Mouse (Mus musculus) heart, embryonic 12.5 days (tissue): ENCODE measurements around the gene Lrrc42. TPM values are rescaled to one million over a fixed set of nuclear protein-coding genes. Genes with fewer than 3 reads are reported as not detected.
A peak's percentile ranks its signal among the peaks of the same experiment; 100 is the strongest.

Experiments used
- ATAC-seq: fragments of 200-750 bp; cut with Nextera tagmentation; 2 replicates; pipeline ENCODE4 v1.8.0; 2017; ENCODE audit warnings: moderate TSS enrichment, moderate library complexity; ENCODE audit not compliant: insufficient number of reproducible peaks, low FRiP score
- H3K27ac ChIP-seq: fragments of 300-500 bp; sonication (generic); 2 replicates; pipeline ENCODE4 v1.5.1; 2016; ENCODE audit warnings: mild to moderate bottlenecking, moderate library complexity; ENCODE audit not compliant: poor library complexity, severe bottlenecking
- H3K27me3 ChIP-seq: fragments of 300-500 bp; sonication (generic); replicated peaks from 2 replicates; pipeline ENCODE4 v1.6.1; 2016; ENCODE audit warnings: mild to moderate bottlenecking, moderate library complexity
- H3K36me3 ChIP-seq: fragments of 300-500 bp; sonication (generic); 2 replicates; pipeline ENCODE4 v1.6.1; 2016; ENCODE audit warnings: mild to moderate bottlenecking, moderate library complexity
- H3K4me1 ChIP-seq: fragments of 300-500 bp; sonication (generic); replicated peaks from 2 replicates; pipeline ENCODE4 v1.6.1; 2016; ENCODE audit warnings: mild to moderate bottlenecking
- H3K4me2 ChIP-seq: fragments of 300-500 bp; sonication (generic); 2 replicates; pipeline ENCODE4 v1.6.1; 2016; ENCODE audit warnings: mild to moderate bottlenecking, moderate library complexity
- H3K4me3 ChIP-seq: fragments of 300-500 bp; sonication (generic); 2 replicates; pipeline ENCODE4 v1.5.1; 2016; ENCODE audit warnings: mild to moderate bottlenecking
- H3K9ac ChIP-seq: fragments of 300-500 bp; sonication (generic); 2 replicates; pipeline ENCODE4 v1.6.1; 2016; ENCODE audit warnings: mild to moderate bottlenecking, moderate library complexity
- H3K9me3 ChIP-seq: fragments of 300-500 bp; sonication (generic); replicated peaks from 2 replicates; pipeline ENCODE4 v1.6.1; 2016; ENCODE audit warnings: mild to moderate bottlenecking, moderate library complexity
- WGBS: fragments of 180-500 bp; shearing (Covaris S2); methylation state at CpG from one replicate; pipeline ENCODE4 v1.1.7; 2016; 5-methylcytosine and 5-hydroxymethylcytosine counted together
- polyA plus RNA-seq: library from polyadenylated mRNA; unstranded; fragments of >200 nt; fragmentation: Nextera tagmentation; extraction: Ambion mirVana; gene quantifications from 2 replicates; pipeline ENCODE4 v1.2.1, GENCODE M21; 2016

Gene Lrrc42
- polyA plus RNA-seq, 1 experiment from 2014 or later: 60.2 TPM

DNA sequence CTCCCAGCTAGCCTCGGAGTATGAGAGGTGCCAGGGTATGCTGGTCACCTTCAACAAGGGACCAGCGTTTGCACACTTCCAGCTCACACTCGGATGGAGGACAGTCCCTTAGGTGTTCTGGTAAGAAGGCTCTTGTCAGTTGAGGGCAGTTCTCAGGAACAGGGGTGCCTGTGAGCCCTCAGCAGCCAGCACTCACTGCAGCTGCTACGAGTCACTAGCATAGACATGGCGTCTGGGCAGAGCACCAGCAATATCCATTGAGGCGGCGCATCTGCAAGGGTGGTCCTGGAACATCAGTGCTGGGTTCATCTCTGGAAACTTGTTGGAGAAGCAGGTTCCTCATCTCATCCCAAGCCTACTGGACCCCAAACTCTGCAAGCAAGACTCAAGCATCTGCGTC, 33.1 kb upstream of the Lrrc42 start:
- 88% methylated on average over 8 of the region's 8 CpGs for WGBS
- Histone ChIP-seq H3K4me2 (no peak overlapping the region), H3K27ac (no peak overlapping the region), H3K9ac (no peak overlapping the region), H3K9me3 (no peaks in the 10 kb centered on the region), H3K4me3 (no peak overlapping the region), H3K36me3 (no peaks in the 10 kb centered on the region), H3K27me3 (no peaks in the 10 kb centered on the region), H3K4me1 (no peaks in the 10 kb centered on the region)
- ATAC-seq: no peak

DNA sequence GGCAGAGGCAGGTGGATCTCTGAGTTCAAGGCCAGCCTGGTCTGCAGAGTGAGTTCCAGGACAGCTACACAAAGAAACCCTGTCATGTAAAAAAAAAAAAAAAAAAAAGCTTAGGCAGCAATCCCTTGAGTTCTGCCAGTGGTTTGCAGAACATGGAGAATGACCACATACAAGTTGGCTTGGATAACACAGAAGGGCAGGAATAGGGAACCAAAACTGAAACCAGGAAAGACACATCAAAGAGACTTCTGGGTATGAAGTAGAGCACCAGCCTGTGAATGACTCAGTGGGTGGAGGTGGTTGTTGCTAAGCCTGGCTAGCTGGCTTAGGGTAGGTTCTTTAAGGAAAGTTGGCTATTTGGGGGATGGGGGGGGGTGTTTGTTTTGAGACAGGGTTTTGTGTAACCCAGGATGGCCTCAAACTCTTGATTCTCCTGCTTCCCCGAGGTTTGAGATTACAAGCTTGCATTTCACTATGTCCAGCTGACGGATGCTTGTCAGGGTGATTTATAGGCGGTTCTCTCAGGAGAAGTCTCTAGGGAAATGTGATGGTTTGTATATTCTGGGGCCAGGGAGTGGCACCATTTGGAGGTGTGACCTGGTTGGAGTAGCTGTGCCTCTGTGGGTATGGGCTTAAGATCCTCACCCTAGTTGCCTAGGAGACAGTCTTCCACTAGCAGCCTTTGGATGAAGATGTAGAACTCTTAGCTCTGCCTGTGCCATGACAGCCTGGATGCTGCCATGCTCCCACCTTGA, 32.3 kb upstream of the Lrrc42 start:
- H3K4me1 ChIP-seq: no peaks in the 10 kb centered on the region
- H3K9ac ChIP-seq: no peak overlapping the region
- no peaks in the 10 kb centered on the region for H3K9me3 ChIP-seq
- no peaks in the 10 kb centered on the region for H3K27me3 ChIP-seq
- peaks cover 6% of the 10 kb centered on the region; the same call in 1 of the 2 replicates for H3K36me3 ChIP-seq
- no peak overlapping the region for H3K4me3 ChIP-seq
- no peak overlapping the region for H3K27ac ChIP-seq
- WGBS: 62% methylated on average over 3 of the region's 3 CpGs
- no peak overlapping the region for H3K4me2 ChIP-seq
- no peak for ATAC-seq

DNA sequence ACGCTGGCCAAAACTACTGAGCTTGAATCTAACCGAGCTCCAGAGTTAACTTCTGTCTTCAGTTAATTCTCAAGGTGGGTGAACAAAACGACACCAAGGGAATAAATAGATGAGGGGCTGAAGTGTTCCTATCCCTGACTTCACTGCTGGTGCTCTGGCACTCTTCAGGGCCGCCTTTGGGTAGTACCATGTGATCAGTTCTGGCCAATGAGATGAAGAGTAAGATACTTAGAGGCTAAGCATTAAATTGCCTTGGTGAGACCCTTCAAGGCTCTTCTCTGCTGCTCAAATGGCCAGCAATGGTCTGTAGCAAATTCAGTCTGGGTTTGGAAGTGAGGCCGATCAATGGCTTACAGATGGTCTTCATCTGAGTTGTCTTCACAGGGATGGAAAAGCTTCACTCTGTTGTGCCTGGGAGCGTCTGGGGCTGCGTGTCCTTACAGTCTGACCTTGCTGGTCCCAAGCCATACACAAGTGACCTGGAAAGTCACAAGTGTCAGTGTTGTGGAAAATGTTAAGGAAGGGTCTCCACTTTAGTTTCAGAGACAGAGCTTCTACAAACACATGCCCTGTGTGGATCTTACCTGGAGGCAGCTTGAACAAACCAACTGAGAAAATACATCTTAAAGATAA, 27.6 kb upstream of the Lrrc42 start:
- H3K9ac ChIP-seq: no peak overlapping the region
- WGBS: 66% methylated on average over 7 of the region's 7 CpGs
- ATAC-seq: no peak

DNA sequence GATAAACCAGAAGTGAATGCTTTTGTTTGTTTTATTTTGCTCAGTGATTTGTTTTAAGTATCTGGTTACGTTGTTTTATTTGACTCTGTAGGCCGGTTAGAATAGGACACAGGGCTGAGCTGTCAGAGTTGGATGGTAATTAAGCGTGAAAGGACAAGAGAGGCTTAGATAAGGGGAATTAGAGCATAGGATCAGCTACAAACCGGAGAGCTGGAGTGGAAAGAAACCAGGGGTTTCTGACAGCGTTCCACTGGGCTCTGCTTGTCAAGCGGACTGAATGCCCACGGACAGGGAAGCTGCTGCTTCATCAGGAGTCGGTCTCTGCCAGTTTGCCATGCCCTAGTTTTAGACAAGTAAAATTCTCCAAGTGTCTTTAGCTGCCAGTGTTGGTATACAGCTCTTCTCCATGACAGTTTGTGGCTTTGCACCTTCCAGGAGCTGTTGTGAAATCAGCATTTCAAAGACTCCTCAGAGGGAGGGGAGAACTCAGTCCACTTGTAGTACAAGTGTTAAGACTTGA, 24.9 kb upstream of the Lrrc42 start:
- no peak overlapping the region; the same call in 1 of the 2 replicates for H3K9ac ChIP-seq
- H3K27me3 ChIP-seq: no peaks in the 10 kb centered on the region
- 0 out of 2 replicates have a peak, but pooled peaks cover 7% of the 10 kb centered on the region for H3K4me1 ChIP-seq
- H3K4me3 ChIP-seq: no peak overlapping the region
- H3K4me2 ChIP-seq: 0 out of 2 replicates have a peak overlapping the region, but pooled peaks have one; percentile 6
- WGBS: 20% methylated on average over 8 of the region's 8 CpGs
- no peak overlapping the region for H3K27ac ChIP-seq
- H3K36me3 ChIP-seq: peaks cover 14% of the 10 kb centered on the region
- H3K9me3 ChIP-seq: no peaks in the 10 kb centered on the region
- ATAC-seq: no peak

More for the DNA sequence above, 27.6 kb upstream of the Lrrc42 start:
- Histone ChIP-seq H3K9me3 (no peaks in the 10 kb centered on the region), H3K36me3 (peaks cover 14% of the 10 kb centered on the region), H3K27me3 (no peaks in the 10 kb centered on the region), H3K4me1 (0 out of 2 replicates have a peak, but pooled peaks cover 7% of the 10 kb centered on the region), H3K4me3 (no peak overlapping the region), H3K27ac (no peak overlapping the region), H3K4me2 (no peak overlapping the region)

DNA sequence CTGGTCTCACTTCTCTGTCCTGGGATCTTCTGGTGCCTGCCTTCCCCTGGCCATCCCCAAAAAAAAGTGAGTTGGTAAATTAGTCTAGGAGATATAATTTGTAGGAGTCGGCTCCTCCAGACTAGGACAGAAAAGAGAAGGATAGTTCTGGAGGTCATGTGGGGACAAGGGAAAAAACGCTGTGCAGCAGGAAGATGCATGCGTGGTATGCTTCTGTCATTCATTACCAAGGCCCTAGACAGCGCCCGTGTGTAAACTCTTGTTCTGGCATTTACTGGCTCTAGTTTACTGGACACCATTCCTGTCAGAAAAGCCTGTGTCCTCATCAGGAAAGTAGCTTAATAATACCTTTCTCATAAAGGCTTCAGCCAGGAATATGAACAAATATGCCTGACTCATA, 21.2 kb upstream of the Lrrc42 start:
- H3K9me3 ChIP-seq: no peaks in the 10 kb centered on the region
- no peak overlapping the region for H3K4me2 ChIP-seq
- 0 out of 2 replicates have a peak, but pooled peaks cover 7% of the 10 kb centered on the region for H3K4me1 ChIP-seq
- H3K9ac ChIP-seq: no peak overlapping the region
- H3K27me3 ChIP-seq: no peaks in the 10 kb centered on the region
- WGBS: 62% methylated on average over 5 of the region's 5 CpGs
- H3K27ac ChIP-seq: no peak overlapping the region
- no peak overlapping the region for H3K4me3 ChIP-seq
- no peak for ATAC-seq
- no peaks in the 10 kb centered on the region for H3K36me3 ChIP-seq

DNA sequence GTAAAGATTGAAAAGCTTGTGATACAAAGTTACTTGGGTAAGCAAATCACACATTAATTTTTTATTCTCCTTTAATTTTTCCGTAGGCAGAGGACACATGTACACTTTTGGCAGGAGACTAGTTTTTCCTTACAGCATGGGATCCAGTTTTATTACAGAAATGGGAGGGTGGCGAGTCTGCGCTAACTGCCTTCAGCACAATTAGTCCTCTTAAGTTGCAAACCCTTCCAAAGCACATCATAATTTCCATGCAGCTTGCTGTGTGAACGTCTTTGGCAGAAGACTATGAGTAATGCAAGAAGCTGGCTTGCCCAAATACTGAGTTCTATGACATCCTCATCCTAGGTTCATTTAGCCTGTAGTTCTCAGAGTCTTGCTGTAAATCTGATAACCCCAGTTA, 20.4 kb upstream of the Lrrc42 start:
- H3K27ac ChIP-seq: no peak overlapping the region

DNA sequence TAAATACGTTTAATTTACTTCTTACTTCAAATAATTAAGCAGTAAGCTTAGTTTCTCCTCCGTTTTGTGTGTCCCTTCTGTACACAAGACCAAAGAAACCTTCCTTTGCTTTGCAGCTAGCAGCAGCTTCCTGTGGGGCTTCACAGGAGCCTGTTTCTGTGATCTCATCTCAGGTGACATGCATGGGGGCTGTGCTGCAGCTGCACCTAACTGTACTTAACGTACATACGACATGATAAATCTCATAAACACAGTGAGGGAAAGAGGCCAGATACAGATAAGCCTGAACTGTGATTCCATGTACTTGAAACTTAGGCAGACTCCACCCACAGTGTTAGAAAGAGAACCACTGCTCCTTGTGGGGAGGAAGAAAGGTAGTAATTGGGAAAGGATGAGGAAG, 6.7 kb upstream of the Lrrc42 start:
- Histone ChIP-seq H3K4me3 (no peak overlapping the region), H3K36me3 (peaks cover 11% of the 10 kb centered on the region), H3K4me2 (no peak overlapping the region), H3K9ac (no peak overlapping the region), H3K27me3 (no peaks in the 10 kb centered on the region), H3K27ac (no peak overlapping the region), H3K4me1 (peaks cover 3% of the 10 kb centered on the region; the same call in 1 of the 2 replicates), H3K9me3 (peaks cover 2% of the 10 kb centered on the region; the same call in 1 of the 2 replicates)
- no peak for ATAC-seq
- 36% methylated on average over 4 of the region's 4 CpGs for WGBS

More for the DNA sequence above, 20.4 kb upstream of the Lrrc42 start:
- WGBS: 78% methylated on average over 4 of the region's 4 CpGs
- no peaks in the 10 kb centered on the region for H3K27me3 ChIP-seq
- no peaks in the 10 kb centered on the region for H3K9me3 ChIP-seq
- no peak overlapping the region for H3K4me2 ChIP-seq
- H3K36me3 ChIP-seq: no peaks in the 10 kb centered on the region
- 0 out of 2 replicates have a peak, but pooled peaks cover 6% of the 10 kb centered on the region for H3K4me1 ChIP-seq
- H3K4me3 ChIP-seq: no peak overlapping the region
- no peak overlapping the region for H3K9ac ChIP-seq
- ATAC-seq: no peak

DNA sequence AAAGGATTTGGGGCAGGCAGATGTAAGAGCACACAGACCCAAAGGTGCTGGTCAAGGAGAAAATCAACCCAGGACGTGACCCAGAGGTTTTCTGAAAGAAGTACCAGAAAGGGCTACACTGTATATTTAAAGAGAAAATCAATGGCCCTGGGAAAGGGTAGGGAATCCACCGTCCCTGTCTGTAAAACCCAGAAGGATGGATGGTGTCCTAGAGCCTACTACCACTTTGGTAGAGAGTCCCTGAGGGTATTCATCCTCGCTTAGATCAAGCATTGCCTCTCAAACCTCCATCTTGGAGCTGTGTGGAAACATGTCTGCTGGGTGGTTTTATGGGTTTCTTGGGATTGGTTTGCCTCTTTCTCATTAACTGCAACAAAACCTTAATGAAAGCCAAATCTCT, 1.1 kb upstream of the Lrrc42 start:
- Histone ChIP-seq H3K9ac (peak overlapping the region; percentile 82), H3K4me3 (peak overlapping the region; percentile 78), H3K4me1 (peaks cover 32% of the 10 kb centered on the region), H3K27me3 (no peaks in the 10 kb centered on the region), H3K27ac (0 out of 2 replicates have a peak overlapping the region, but pooled peaks have one; percentile 85), H3K36me3 (no peaks in the 10 kb centered on the region), H3K9me3 (no peaks in the 10 kb centered on the region), H3K4me2 (peak overlapping the region; percentile 91)
- no peak for ATAC-seq
- 27% methylated on average over 3 of the region's 3 CpGs for WGBS

DNA sequence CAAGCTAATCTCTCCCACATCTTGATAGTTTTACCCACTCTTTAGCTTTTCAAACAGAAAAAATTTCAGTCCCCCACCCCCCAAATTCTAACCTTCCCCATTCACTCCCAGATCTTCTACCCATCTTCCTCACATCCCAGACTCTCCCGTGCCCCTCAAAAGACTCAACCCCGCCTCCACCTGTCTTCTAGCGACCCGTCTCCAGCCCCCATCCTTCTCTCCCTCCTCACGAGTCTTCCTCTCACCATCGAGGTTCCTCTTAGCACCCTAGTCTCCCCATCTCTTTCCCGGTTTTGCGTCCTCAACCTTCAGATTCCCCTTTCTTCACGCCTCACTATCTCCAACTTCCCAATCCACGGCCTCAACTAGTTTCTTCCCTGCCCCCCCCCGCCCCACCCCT, 810 bp downstream of the Lrrc42 start:
- Histone ChIP-seq H3K4me1 (peaks cover 43% of the 10 kb centered on the region), H3K27ac (peak overlapping the region; percentile 85), H3K27me3 (no peaks in the 10 kb centered on the region), H3K4me3 (peak overlapping the region; percentile 78), H3K9me3 (no peaks in the 10 kb centered on the region), H3K4me2 (peak overlapping the region; percentile 91), H3K9ac (peak overlapping the region; percentile 82), H3K36me3 (no peaks in the 10 kb centered on the region)
- ATAC-seq: no peak
- WGBS: 2% methylated on average over 11 of the region's 11 CpGs

DNA sequence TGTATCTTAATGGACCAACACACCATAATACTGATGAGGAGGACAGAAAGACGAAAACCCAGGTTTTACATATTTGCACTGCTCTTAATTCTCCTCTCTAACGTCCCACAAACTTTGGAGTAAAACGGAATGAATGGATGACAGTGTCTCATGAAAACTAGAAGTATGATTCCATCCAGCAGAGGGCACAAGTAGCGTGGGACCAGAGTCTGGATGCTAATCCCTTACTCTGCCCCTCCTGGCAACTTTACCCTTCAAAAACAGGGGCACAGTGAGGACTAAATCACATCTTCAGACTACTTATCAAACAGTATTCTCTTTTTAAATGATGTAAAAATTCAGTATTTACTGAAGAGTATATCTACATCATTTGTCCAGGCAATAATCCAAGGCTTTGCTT, 2.8 kb downstream of the Lrrc42 start:
- Histone ChIP-seq H3K4me2 (no peak overlapping the region), H3K4me3 (no peak overlapping the region), H3K27ac (no peak overlapping the region), H3K27me3 (no peaks in the 10 kb centered on the region), H3K9ac (no peak overlapping the region), H3K9me3 (no peaks in the 10 kb centered on the region), H3K4me1 (peaks cover 56% of the 10 kb centered on the region), H3K36me3 (no peaks in the 10 kb centered on the region)
- no peak for ATAC-seq
- 22% methylated on average over 4 of the region's 4 CpGs for WGBS

DNA sequence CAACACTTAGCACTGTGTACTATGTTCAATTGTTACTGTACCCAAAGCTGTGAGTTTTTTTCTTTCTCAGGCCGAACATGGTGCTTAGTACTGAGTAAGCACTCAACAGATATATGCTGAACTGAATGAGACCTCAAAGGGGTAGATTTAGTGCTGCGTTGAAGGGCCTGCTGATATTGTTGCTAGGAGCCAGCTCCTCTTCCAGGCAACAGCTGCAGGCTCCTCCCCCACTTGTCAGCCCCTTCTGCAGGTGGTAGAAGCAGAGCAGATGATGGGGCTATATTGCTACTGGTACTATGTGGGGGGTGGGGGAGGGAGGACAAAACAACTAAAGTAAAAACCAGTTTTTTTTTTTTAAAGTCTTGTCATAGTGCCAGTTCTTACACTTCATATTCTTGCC, 3.9 kb downstream of the Lrrc42 start:
- H3K36me3 ChIP-seq: 0 out of 2 replicates have a peak, but pooled peaks cover 5% of the 10 kb centered on the region
- WGBS: 21% methylated on average over 2 of the region's 2 CpGs
- H3K4me2 ChIP-seq: peak overlapping the region; percentile 7; the same call in 1 of the 2 replicates
- no peaks in the 10 kb centered on the region for H3K27me3 ChIP-seq
- no peak for ATAC-seq
- peaks cover 60% of the 10 kb centered on the region for H3K4me1 ChIP-seq
- no peaks in the 10 kb centered on the region for H3K9me3 ChIP-seq
- peak overlapping the region; percentile 44 for H3K27ac ChIP-seq
- H3K4me3 ChIP-seq: no peak overlapping the region
- no peak overlapping the region for H3K9ac ChIP-seq
